Mouse (Mus musculus): ENCODE measurements around the gene Ube2q2. TPM values are rescaled to one million over a fixed set of nuclear protein-coding genes. Genes with fewer than 3 reads are reported as not detected.

The Ube2q2 gene
- polyA plus RNA-seq, 1 experiment from 2014 or later = 24.5 TPM

DNA sequence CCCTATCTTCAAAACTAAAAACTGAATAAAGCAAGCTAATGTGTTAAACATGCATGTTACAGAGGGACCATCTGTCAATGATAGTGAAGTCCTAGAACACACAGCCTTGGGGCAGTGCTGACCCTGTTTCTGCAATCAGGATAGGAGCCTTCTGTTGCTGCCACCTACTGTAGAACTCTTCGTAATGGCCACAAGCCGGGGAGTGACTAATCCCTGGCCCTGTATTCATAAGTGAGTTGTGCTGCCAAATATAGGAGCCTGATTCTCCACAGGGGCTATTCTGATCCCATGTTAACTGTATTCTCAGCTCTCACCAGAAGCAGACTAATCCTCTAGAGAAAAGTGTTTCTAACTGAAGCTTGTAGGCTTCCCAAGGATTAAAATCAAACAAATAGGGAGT, 50.7 kb downstream of the Ube2q2 start:
- H3K27ac ChIP-seq (ENCODE audit: low read length) = no peak overlapping the region

DNA sequence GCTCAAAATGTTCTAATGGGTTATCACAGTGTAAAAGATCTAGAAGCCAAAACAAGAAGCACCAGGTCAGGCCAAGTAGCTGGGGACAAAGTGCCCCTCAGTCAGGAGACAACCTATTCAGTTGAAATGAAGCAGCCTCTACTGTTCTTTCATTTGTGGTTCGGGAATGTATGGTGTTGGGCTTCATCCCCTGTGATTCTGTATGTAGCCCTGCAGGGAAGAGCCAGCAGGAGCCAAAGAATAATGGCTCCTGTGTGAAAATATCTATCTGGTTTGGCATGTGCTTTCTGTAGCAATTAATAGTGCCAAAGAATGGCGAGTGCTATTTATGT, 59.8 kb downstream of the Ube2q2 start:
- DNase-seq (ENCODE audit: low spot score) (no peak), ATAC-seq (peak; percentile 7; the same call in 1 of the 2 replicates)
- H3K9ac ChIP-seq (replicated peaks; ENCODE audit: low read depth) = peak overlapping the region; percentile 74
- H3K9me3 ChIP-seq (ENCODE audit: low read length) = no peaks in the 10 kb centered on the region
- H3K36me3 ChIP-seq (ENCODE audit: insufficient read depth, low read length) = no peaks in the 10 kb centered on the region
- peak overlapping the region; percentile 83 for H3K4me2 ChIP-seq (replicated peaks; ENCODE audit: low read depth, low read length)
- peaks cover 10% of the 10 kb centered on the region; the same call in 1 of the 2 replicates for H3K4me1 ChIP-seq (ENCODE audit: insufficient read depth, low read depth, low read length)
- no peak for TF ChIP-seq EP300 (IDR thresholded peaks at IDR 0.05)
- peak overlapping the region; percentile 86 for H3K27ac ChIP-seq (ENCODE audit: low read length)
- 2% methylated on average over 2 of the region's 2 CpGs for WGBS
- H3K4me3 ChIP-seq (ENCODE audit: low read depth, low read length) = peak overlapping the region; percentile 87
- H3K27me3 ChIP-seq (replicated peaks; ENCODE audit: insufficient read depth, low read length) = no peaks in the 10 kb centered on the region

More for the DNA sequence above, 50.7 kb downstream of the Ube2q2 start:
- Histone ChIP-seq H3K4me3 (ENCODE audit: low read depth, low read length) (no peak overlapping the region), H3K27me3 (replicated peaks; ENCODE audit: insufficient read depth, low read length) (no peaks in the 10 kb centered on the region), H3K9me3 (ENCODE audit: low read length) (no peaks in the 10 kb centered on the region), H3K4me2 (replicated peaks; ENCODE audit: low read depth, low read length) (no peak overlapping the region), H3K36me3 (ENCODE audit: insufficient read depth, low read length) (no peaks in the 10 kb centered on the region), H3K4me1 (ENCODE audit: insufficient read depth, low read depth, low read length) (no peaks in the 10 kb centered on the region), H3K9ac (replicated peaks; ENCODE audit: low read depth) (no peak overlapping the region)
- DNase-seq (ENCODE audit: low spot score) = no peak
- 74% methylated on average over 2 of the region's 2 CpGs for WGBS
- ATAC-seq = no peak
- TF ChIP-seq EP300 (IDR thresholded peaks at IDR 0.05) (no peak), CTCF (IDR thresholded peaks at IDR 0.05) (0 out of 2 replicates have a peak, but pooled peaks have one; percentile 7)

- TF ChIP-seq CTCF (IDR thresholded peaks at IDR 0.05) = peak; percentile 37
- TF ChIP-seq EP300 (IDR thresholded peaks at IDR 0.05) = no peak
- Histone ChIP-seq H3K9ac (replicated peaks; ENCODE audit: low read depth) (peak within 1 kb of the TSS; percentile 74), H3K27me3 (replicated peaks; ENCODE audit: insufficient read depth, low read length) (no peaks in the 10 kb centered on the region), H3K4me3 (ENCODE audit: low read depth, low read length) (peak within 1 kb of the TSS; percentile 87), H3K9me3 (ENCODE audit: low read length) (no peaks in the 10 kb centered on the region), H3K27ac (ENCODE audit: low read length) (peak within 1 kb of the TSS; percentile 86), H3K36me3 (ENCODE audit: insufficient read depth, low read length) (no peaks in the 10 kb centered on the region), H3K4me1 (ENCODE audit: insufficient read depth, low read depth, low read length) (peaks cover 10% of the 10 kb centered on the region; the same call in 1 of the 2 replicates), H3K4me2 (replicated peaks; ENCODE audit: low read depth, low read length) (peak within 1 kb of the TSS; percentile 83)
- ATAC-seq (peak; percentile 100), DNase-seq (ENCODE audit: low spot score) (peak; percentile 93)
- under 1% methylated on average over 52 of the region's 65 CpGs for WGBS
Measured at GRCm38 (mm10) chr9:55208790-55209481, 60.3 kb downstream of the Ube2q2 start, which contains the start of gene Fbxo22. Fbxo22 (plus strand) TSS chr9:55208925.

DNA sequence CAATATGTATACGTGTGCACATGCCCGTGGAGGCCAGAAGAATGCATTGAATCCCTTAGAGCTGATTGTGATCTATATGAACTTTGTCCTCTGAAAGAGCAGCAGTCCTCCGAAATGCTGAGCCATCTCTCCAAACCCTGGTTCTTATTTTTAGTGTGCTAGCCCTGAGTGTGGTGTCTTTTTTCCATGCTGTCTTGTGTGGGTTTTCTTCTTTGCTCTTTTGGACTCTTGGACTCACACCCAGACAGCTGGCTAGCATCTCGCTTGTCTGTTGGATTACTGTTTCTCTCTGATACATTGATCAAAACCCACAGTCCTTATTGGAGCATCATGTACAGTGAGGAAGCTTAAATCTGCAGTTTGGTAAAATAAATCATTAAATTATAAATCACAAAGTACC, 63.0 kb downstream of the Ube2q2 start:
- DNase-seq (ENCODE audit: low spot score) = no peak
- Histone ChIP-seq H3K9ac (replicated peaks; ENCODE audit: low read depth) (no peak overlapping the region), H3K4me2 (replicated peaks; ENCODE audit: low read depth, low read length) (no peak overlapping the region), H3K27me3 (replicated peaks; ENCODE audit: insufficient read depth, low read length) (no peaks in the 10 kb centered on the region), H3K27ac (ENCODE audit: low read length) (no peak overlapping the region), H3K4me1 (ENCODE audit: insufficient read depth, low read depth, low read length) (peaks cover 10% of the 10 kb centered on the region; the same call in 1 of the 2 replicates), H3K36me3 (ENCODE audit: insufficient read depth, low read length) (peaks cover 17% of the 10 kb centered on the region), H3K4me3 (ENCODE audit: low read depth, low read length) (no peak overlapping the region), H3K9me3 (ENCODE audit: low read length) (no peaks in the 10 kb centered on the region)
- no peak for TF ChIP-seq CTCF (IDR thresholded peaks at IDR 0.05)
- no peak for TF ChIP-seq EP300 (IDR thresholded peaks at IDR 0.05)
- no peak for ATAC-seq
- 64% methylated on average over 4 of the region's 4 CpGs for WGBS

DNA sequence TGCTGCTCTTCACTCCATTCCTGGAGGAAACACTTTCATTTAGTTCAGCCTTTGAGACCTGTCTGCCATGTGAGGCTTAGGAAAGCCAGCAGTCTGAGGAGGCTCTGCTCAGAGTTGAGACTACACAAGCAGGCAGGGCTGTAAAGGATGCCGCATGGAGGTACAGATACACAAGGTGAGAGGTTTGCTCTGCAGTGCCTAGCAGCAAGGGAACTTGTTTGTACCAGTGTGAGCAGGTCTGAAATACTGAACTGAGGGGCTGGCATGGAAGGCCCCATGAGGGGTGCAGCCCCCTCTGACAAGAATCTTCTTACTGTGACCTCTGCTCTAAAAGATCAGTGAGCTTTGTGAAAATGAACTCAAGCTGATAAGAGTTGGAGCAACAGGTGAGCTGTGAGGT, 64.7 kb downstream of the Ube2q2 start:
- ATAC-seq (no peak), DNase-seq (ENCODE audit: low spot score) (no peak)
- WGBS = 94% methylated on average over 1 of the region's 1 CpGs
- H3K4me1 ChIP-seq (ENCODE audit: insufficient read depth, low read depth, low read length) = peaks cover 6% of the 10 kb centered on the region; the same call in 1 of the 2 replicates
- H3K27ac ChIP-seq (ENCODE audit: low read length) = no peak overlapping the region
- H3K9ac ChIP-seq (replicated peaks; ENCODE audit: low read depth) = no peak overlapping the region
- H3K27me3 ChIP-seq (replicated peaks; ENCODE audit: insufficient read depth, low read length) = no peaks in the 10 kb centered on the region
- TF ChIP-seq CTCF (IDR thresholded peaks at IDR 0.05) (no peak), EP300 (IDR thresholded peaks at IDR 0.05) (no peak)
- H3K9me3 ChIP-seq (ENCODE audit: low read length) = no peaks in the 10 kb centered on the region
- H3K4me2 ChIP-seq (replicated peaks; ENCODE audit: low read depth, low read length) = no peak overlapping the region
- peaks cover 21% of the 10 kb centered on the region for H3K36me3 ChIP-seq (ENCODE audit: insufficient read depth, low read length)
- H3K4me3 ChIP-seq (ENCODE audit: low read depth, low read length) = no peak overlapping the region

- Histone ChIP-seq H3K27ac (ENCODE audit: low read length) (no peak overlapping the region), H3K27me3 (replicated peaks; ENCODE audit: insufficient read depth, low read length) (no peaks in the 10 kb centered on the region), H3K36me3 (ENCODE audit: insufficient read depth, low read length) (peaks cover 27% of the 10 kb centered on the region), H3K4me2 (replicated peaks; ENCODE audit: low read depth, low read length) (no peak overlapping the region), H3K9me3 (ENCODE audit: low read length) (no peaks in the 10 kb centered on the region), H3K4me3 (ENCODE audit: low read depth, low read length) (no peak overlapping the region), H3K9ac (replicated peaks; ENCODE audit: low read depth) (no peak overlapping the region), H3K4me1 (ENCODE audit: insufficient read depth, low read depth, low read length) (no peaks in the 10 kb centered on the region)
- no peak for DNase-seq (ENCODE audit: low spot score)
- WGBS = 70% methylated on average over 3 of the region's 3 CpGs
- no peak for ATAC-seq
- no peak for TF ChIP-seq CTCF (IDR thresholded peaks at IDR 0.05)
- no peak for TF ChIP-seq EP300 (IDR thresholded peaks at IDR 0.05)
Measured at GRCm38 (mm10) chr9:55215056-55215455, 66.4 kb downstream of the Ube2q2 start.

Measured in lung, postnatal 0 days (tissue).